Mouse (Mus musculus) heart, postnatal 14 days (tissue): Measurements from ENCODE around the gene Olfr806. TPM values are rescaled to one million over a fixed set of nuclear protein-coding genes. Genes with fewer than 3 reads are reported as not detected.

Source experiments
- DNase-seq, 2 experiments: peaks; one replicate each; pipeline ENCODE4 v3.0.0; 2021 to 2022
- intact Hi-C: fragments of 180-260 bp; cut with DNase I; formaldehyde crosslinking; loops from one replicate; pipeline ENCODE4 v1.15.1; 2025
- long read RNA-seq, 2 experiments: library from polyadenylated mRNA; stranded (forward); transcript quantifications; one replicate each; pipeline ENCODE4 v2.0.0; 2021
- microRNA-seq, 2 experiments: library from miRNA; unstranded; fragments of <30 nt; microRNA quantifications; one replicate each; pipeline ENCODE4 v1.2.0; 2021 to 2022
- total RNA-seq, 2 experiments: library from RNA; stranded (reverse); gene quantifications; 2 replicates each; pipeline ENCODE4 v1.2.3; 2021

Gene Olfr806
- not detected for total RNA-seq
- long read RNA-seq, experiment 1: 0 reads
- long read RNA-seq, experiment 2: 0 reads

GRCm38 (mm10) chr10:129741821-129742220 lies at the start of gene Olfr806:
Gene Olfr806, minus strand, starts transcription at chr10:129741921.
- DNase-seq: no peak
- intact Hi-C loops: no loop called here

GRCm38 (mm10) chr10:129778123-129778522 lies 36.4 kb upstream of the Olfr806 start:
- DNase-seq: no peak
- intact Hi-C loops: no loop called here

- intact Hi-C loops: no loop called here
- DNase-seq: no peak
Observed at GRCm38 (mm10) chr10:129774338-129774737, 32.6 kb upstream of the Olfr806 start, which contains the start of gene Olfr809. Gene Olfr809, plus strand, starts transcription at chr10:129774638.

- intact Hi-C loops: no loop called here
- DNase-seq: no peak
Observed at GRCm38 (mm10) chr10:129765182-129765581, 23.5 kb upstream of the Olfr806 start, which contains the start of gene Olfr808. Gene Olfr808, plus strand, starts transcription at chr10:129765482.

- intact Hi-C loops: no loop called here
- no peak for DNase-seq
Observed at GRCm38 (mm10) chr10:129757693-129758092, 16.0 kb upstream of the Olfr806 start, which contains the start of gene Olfr807. Gene Olfr807, minus strand, starts transcription at chr10:129757793.

GRCm38 (mm10) chr10:129729275-129729674 lies 12.4 kb downstream of the Olfr806 start, which contains the start of gene Olfr805:
Gene Olfr805, minus strand, starts transcription at chr10:129729375.
- intact Hi-C loops: no loop called here
- no peak for DNase-seq

GRCm38 (mm10) chr10:129702910-129703309 lies 38.8 kb downstream of the Olfr806 start, which contains the start of gene Olfr804:
Gene Olfr804, plus strand, starts transcription at chr10:129703210.
- intact Hi-C loops: no loop called here
- DNase-seq: no peak

GRCm38 (mm10) chr10:129694186-129694585 lies 47.5 kb downstream of the Olfr806 start, which contains the start of gene Olfr803:
Gene Olfr803, minus strand, starts transcription at chr10:129694286.
- intact Hi-C loops: no loop called here
- no peak for DNase-seq

- intact Hi-C loops: no loop called here
- DNase-seq: no peak
Observed at GRCm38 (mm10) chr10:129688069-129688468, 53.7 kb downstream of the Olfr806 start, which contains the start of gene Olfr802. Gene Olfr802, minus strand, starts transcription at chr10:129688169.

Small RNAs within 50 kb of the gene (microRNA-seq; reads per million reads assigned to microRNA genes)
- 0 reads per million in 2 experiments for gene Gm24485

Other genes with a start within 250 kb of the Olfr806 start
- not detected for gene Olfr790, start 243.4 kb downstream of the Olfr806 start, total RNA-seq
- not detected for gene Olfr791, start 220.1 kb downstream of the Olfr806 start, total RNA-seq
- not detected for gene Olfr792, start 202.8 kb downstream of the Olfr806 start, total RNA-seq
- not detected for gene Olfr794, start 174.3 kb downstream of the Olfr806 start, total RNA-seq
- gene Olfr796, start 129.4 kb downstream of the Olfr806 start, total RNA-seq: not detected
- not detected for gene Olfr798, start 114.0 kb downstream of the Olfr806 start, total RNA-seq
- gene Olfr799, start 104.4 kb downstream of the Olfr806 start, total RNA-seq: not detected
- gene Olfr800, start 84.2 kb downstream of the Olfr806 start, total RNA-seq: not detected
- gene Olfr801, start 68.1 kb downstream of the Olfr806 start, total RNA-seq: not detected
- not detected for gene Olfr802, start 53.8 kb downstream of the Olfr806 start, total RNA-seq
- gene Olfr803, start 47.6 kb downstream of the Olfr806 start, total RNA-seq: not detected
- not detected for gene Olfr804, start 38.7 kb downstream of the Olfr806 start, total RNA-seq
- gene Olfr805, start 12.5 kb downstream of the Olfr806 start, total RNA-seq: not detected
- gene Olfr807, start 15.9 kb upstream of the Olfr806 start, total RNA-seq: not detected
- gene Olfr808, start 23.6 kb upstream of the Olfr806 start, total RNA-seq: not detected
- not detected for gene Olfr809, start 32.7 kb upstream of the Olfr806 start, total RNA-seq
- not detected for gene Olfr810, start 53.0 kb upstream of the Olfr806 start, total RNA-seq
- gene Olfr811, start 62.5 kb upstream of the Olfr806 start, total RNA-seq: not detected
- not detected for gene Olfr812, start 104.2 kb upstream of the Olfr806 start, total RNA-seq
- gene Olfr813, start 113.4 kb upstream of the Olfr806 start, total RNA-seq: not detected
- gene Olfr814, start 137.9 kb upstream of the Olfr806 start, total RNA-seq: not detected
- not detected for gene Olfr815, start 163.9 kb upstream of the Olfr806 start, total RNA-seq
- gene Olfr816, start 173.7 kb upstream of the Olfr806 start, total RNA-seq: not detected
- gene Olfr818, start 207.2 kb upstream of the Olfr806 start, total RNA-seq: not detected
- not detected for gene Olfr819, start 225.3 kb upstream of the Olfr806 start, total RNA-seq
- gene Olfr247, start 234.2 kb upstream of the Olfr806 start, total RNA-seq: not detected
- not detected for gene Gm10310, start 243.1 kb upstream of the Olfr806 start, total RNA-seq